Mouse (Mus musculus): Measurements from ENCODE around the gene Adk.

- TF ChIP-seq BHLHE40 (IDR thresholded peaks at IDR 0.05; ENCODE audit: borderline replicate concordance, low read depth, low read length) = no peak
- no peak for TF ChIP-seq MXI1 (IDR thresholded peaks at IDR 0.05; ENCODE audit: low read depth, low read length)
- no peak for TF ChIP-seq GATA1 (IDR thresholded peaks at IDR 0.05; ENCODE audit: low read depth, low read length)
- no peak for TF ChIP-seq HCFC1 (IDR thresholded peaks at IDR 0.05; ENCODE audit: low read depth, low read length)
- TF ChIP-seq CTCF (IDR thresholded peaks at IDR 0.05 in 2 of 3, conservative IDR thresholded peaks at IDR 0.05 in 1 of 3; ENCODE audit: control insufficient read depth in 1 of 3, insufficient read depth in 1 of 3, low read depth in 2 of 3, low read length in 3 of 3, poor library complexity in 1 of 3, severe bottlenecking in 1 of 3) = no peak
- TF ChIP-seq EP300 (IDR thresholded peaks at IDR 0.05; ENCODE audit: low read depth in 1 of 2, low read length in 2 of 2) = no peak
- no peak for TF ChIP-seq SMC3 (IDR thresholded peaks at IDR 0.05; ENCODE audit: low read depth, low read length)
- TF ChIP-seq TBP (IDR thresholded peaks at IDR 0.05; ENCODE audit: low read depth, low read length) = no peak
- TF ChIP-seq MYC (IDR thresholded peaks at IDR 0.05; ENCODE audit: low read depth, low read length) = no peak
- TF ChIP-seq POLR2A (IDR thresholded peaks at IDR 0.05; ENCODE audit: control insufficient read depth in 1 of 2, insufficient read depth in 1 of 2, low read depth in 1 of 2, low read length in 2 of 2, poor library complexity in 1 of 2) = no peak
- no peak for TF ChIP-seq ZC3H11A (IDR thresholded peaks at IDR 0.05; ENCODE audit: low read depth, low read length)
- no peak for TF ChIP-seq GABPA (IDR thresholded peaks at IDR 0.05; ENCODE audit: low read depth, low read length)
- no peak for TF ChIP-seq MAX (IDR thresholded peaks at IDR 0.05; ENCODE audit: low read length)
- TF ChIP-seq MAZ (IDR thresholded peaks at IDR 0.05; ENCODE audit: low read depth, low read length) = no peak
Measured at GRCm38 (mm10) chr14:21408846-21409245, 356.5 kb downstream of the Adk start.
